30 mouse cellular contexts compared by ENCODE assay signal in genomic region chr3:142981221-142981620, GRCm38 (mm10).
"Had no signal": no experiment of that assay in that cellular context is flagged by ENCODE, and none has a peak within 500 bp of the region (broad histone marks: within the 10 kb centered on the region; RNA-seq: fewer than 3 reads in every experiment).

No protein-coding gene starts in this region.

- H3K27me3 ChIP-seq: limb, embryonic 12.5 days; limb, embryonic 13.5 days; limb, embryonic 15.5 days; liver, embryonic 12.5 days; liver, embryonic 13.5 days; liver, embryonic 15.5 days; lung, embryonic 15.5 days; megakaryocyte, embryonic 14.5 days; midbrain, embryonic 12.5 days; midbrain, embryonic 13.5 days; midbrain, embryonic 15.5 days; neural tube, embryonic 12.5 days had no signal

- DNase-seq: left cerebral cortex, postnatal 4 days; liver; liver, embryonic 13.5 days; liver, postnatal 0 days; lung, adult 18-20 months; lung, adult 2 months; lung, embryonic 14.5 days; lung, postnatal 10 days; lung, postnatal 14 days; lung, postnatal 4 days; midbrain, embryonic 14.5 days had no signal

- H3K9ac ChIP-seq: limb, embryonic 12.5 days; limb, embryonic 13.5 days; limb, embryonic 15.5 days; liver, embryonic 12.5 days; liver, embryonic 13.5 days; liver, embryonic 14.5 days; liver, embryonic 15.5 days; liver, postnatal 0 days; lung, embryonic 14.5 days; lung, embryonic 15.5 days; midbrain, embryonic 12.5 days; midbrain, embryonic 13.5 days; midbrain, embryonic 15.5 days; neural tube, embryonic 12.5 days had no signal

- ATAC-seq: liver, embryonic 12.5 days; liver, postnatal 0 days; midbrain, embryonic 13.5 days; midbrain, embryonic 15.5 days; midbrain, embryonic 16.5 days had no signal

- H3K4me2 ChIP-seq: limb, embryonic 12.5 days; limb, embryonic 13.5 days; limb, embryonic 15.5 days; liver, embryonic 11.5 days; liver, embryonic 12.5 days; liver, embryonic 13.5 days; liver, embryonic 15.5 days; lung, embryonic 14.5 days; lung, embryonic 15.5 days; midbrain, embryonic 11.5 days; midbrain, embryonic 12.5 days; midbrain, embryonic 13.5 days; midbrain, embryonic 15.5 days; neural tube, embryonic 12.5 days had no signal

- H3K4me3 ChIP-seq: limb, embryonic 10.5 days; limb, embryonic 12.5 days; limb, embryonic 13.5 days; limb, embryonic 15.5 days; liver, embryonic 12.5 days; liver, embryonic 13.5 days; liver, embryonic 15.5 days; lung, embryonic 15.5 days; megakaryocyte, embryonic 14.5 days; midbrain, embryonic 10.5 days; midbrain, embryonic 12.5 days; midbrain, embryonic 13.5 days; midbrain, embryonic 15.5 days; myocyte; neural tube, embryonic 12.5 days had no signal

- H3K27ac ChIP-seq: limb, embryonic 10.5 days; limb, embryonic 12.5 days; limb, embryonic 13.5 days; limb, embryonic 15.5 days; liver, embryonic 12.5 days; liver, embryonic 13.5 days; liver, embryonic 14.5 days; liver, embryonic 15.5 days; lung, embryonic 15.5 days; macrophage; midbrain, embryonic 10.5 days; midbrain, embryonic 12.5 days; midbrain, embryonic 13.5 days; midbrain, embryonic 15.5 days; neural tube, embryonic 12.5 days had no signal

- H3K4me1 ChIP-seq: limb, embryonic 10.5 days; limb, embryonic 12.5 days; limb, embryonic 13.5 days; limb, embryonic 15.5 days; liver, embryonic 12.5 days; liver, embryonic 13.5 days; liver, embryonic 15.5 days; megakaryocyte, embryonic 14.5 days; neural tube, embryonic 12.5 days had no signal

- H3K36me3 ChIP-seq: limb, embryonic 10.5 days; limb, embryonic 12.5 days; limb, embryonic 13.5 days; limb, embryonic 15.5 days; liver, embryonic 12.5 days; liver, embryonic 13.5 days; liver, embryonic 15.5 days; lung, embryonic 15.5 days; midbrain, embryonic 10.5 days; midbrain, embryonic 12.5 days; midbrain, embryonic 13.5 days; midbrain, embryonic 15.5 days; neural tube, embryonic 12.5 days had no signal

- H3K9me3 ChIP-seq: limb, embryonic 10.5 days; limb, embryonic 12.5 days; limb, embryonic 13.5 days; limb, embryonic 15.5 days; liver, embryonic 12.5 days; liver, embryonic 13.5 days; liver, embryonic 15.5 days; lung, embryonic 15.5 days; megakaryocyte, embryonic 14.5 days; midbrain, embryonic 10.5 days; midbrain, embryonic 12.5 days; midbrain, embryonic 13.5 days; midbrain, embryonic 15.5 days; neural tube, embryonic 12.5 days had no signal
